Mouse (Mus musculus) midbrain, embryonic 15.5 days (tissue): ENCODE results near the gene Tmem175. TPM values are rescaled to one million over a fixed set of nuclear protein-coding genes. Genes with fewer than 3 reads are reported as not detected.
"Not testable (repeated sequence)": the region's sequence is repeated elsewhere in the genome, so short reads cannot be mapped to it uniquely, and the experiment has no call there.

Experiments used
- ATAC-seq: fragments of 200-750 bp; cut with Nextera tagmentation; replicated peaks from 2 replicates; pipeline ENCODE4 v1.8.0; 2017; ENCODE audit warnings: moderate TSS enrichment
- H3K27ac ChIP-seq: fragments of 300-500 bp; sonication (generic); 2 replicates; pipeline ENCODE4 v1.5.1; 2015; ENCODE audit warnings: mild to moderate bottlenecking, inconsistent platforms
- H3K27me3 ChIP-seq: fragments of 300-500 bp; sonication (generic); replicated peaks from 2 replicates; pipeline ENCODE4 v1.6.1; 2015; ENCODE audit warnings: inconsistent platforms
- H3K36me3 ChIP-seq: fragments of 300-500 bp; sonication (generic); replicated peaks from 2 replicates; pipeline ENCODE4 v1.6.1; 2015; ENCODE audit warnings: inconsistent platforms
- H3K4me1 ChIP-seq: fragments of 300-500 bp; sonication (generic); 2 replicates; pipeline ENCODE4 v1.6.1; 2015; ENCODE audit warnings: inconsistent platforms
- H3K4me2 ChIP-seq: fragments of 300-500 bp; sonication (generic); 2 replicates; pipeline ENCODE4 v1.6.1; 2015; ENCODE audit warnings: inconsistent platforms, mild to moderate bottlenecking, moderate library complexity
- H3K4me3 ChIP-seq: fragments of 300-500 bp; sonication (generic); 2 replicates; pipeline ENCODE4 v1.5.1; 2015; ENCODE audit warnings: mild to moderate bottlenecking, inconsistent platforms
- H3K9ac ChIP-seq: fragments of 300-500 bp; sonication (generic); 2 replicates; pipeline ENCODE4 v1.6.1; 2015; ENCODE audit warnings: mild to moderate bottlenecking, inconsistent platforms
- H3K9me3 ChIP-seq: fragments of 300-500 bp; sonication (generic); 2 replicates; pipeline ENCODE4 v1.6.1; 2016; ENCODE audit warnings: inconsistent platforms
- WGBS: fragments of 180-500 bp; shearing (Covaris S2); methylation state at CpG from one replicate; pipeline ENCODE4 v1.1.7; 2015; ENCODE audit warnings: mixed read lengths; 5-methylcytosine and 5-hydroxymethylcytosine counted together
- polyA plus RNA-seq: library from polyadenylated mRNA; unstranded; fragments of >200 nt; fragmentation: Nextera tagmentation; extraction: Ambion mirVana; gene quantifications from 2 replicates; pipeline ENCODE4 v1.2.1, GENCODE M21; 2015

Gene Tmem175
- polyA plus RNA-seq = 25.3 and 26.6 TPM in 2 replicates

DNA sequence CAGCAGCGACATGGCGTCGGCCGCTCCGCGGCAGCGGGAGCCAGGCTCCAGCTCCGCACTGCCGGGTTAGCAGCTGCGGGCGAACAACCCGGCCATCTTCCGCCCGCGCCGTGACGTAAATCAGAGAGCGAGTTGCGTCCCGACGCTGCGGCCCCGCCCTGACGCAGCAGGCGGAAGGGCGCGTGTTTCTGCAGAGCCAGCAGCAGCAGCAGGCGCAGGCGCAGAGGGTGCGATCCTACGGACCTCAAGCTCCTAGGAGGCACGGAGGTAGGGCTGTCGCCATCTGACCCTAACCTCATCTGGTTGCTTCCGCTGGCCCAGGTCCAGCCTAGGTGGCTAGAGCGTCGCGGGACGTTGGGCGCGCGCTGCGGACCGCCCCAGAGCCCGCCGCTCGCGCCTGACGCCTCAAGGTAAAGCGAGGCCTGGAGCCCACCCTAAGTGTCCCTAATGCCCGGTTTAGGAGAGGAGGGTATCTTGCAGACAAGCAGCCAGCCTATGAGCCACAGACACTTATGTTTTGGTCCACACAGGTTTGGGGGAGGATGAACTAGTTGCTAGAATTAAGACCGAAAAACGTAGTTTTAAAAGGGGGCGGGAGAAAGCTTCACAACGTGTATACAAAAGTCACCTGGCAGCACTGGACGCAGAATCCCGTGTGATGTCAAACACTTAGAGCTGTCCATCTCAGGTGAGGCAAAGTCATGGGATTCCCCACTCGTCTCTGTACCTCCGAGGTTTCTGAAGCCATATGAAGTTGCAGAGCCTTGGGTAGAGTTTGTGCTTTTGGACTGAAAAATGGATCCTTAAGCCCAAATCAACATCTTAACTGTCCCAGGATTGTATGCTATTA lies at the start of gene Tmem175, which contains the start of gene Gak:
Gene Tmem175, plus strand, starts transcription at position 137 of the 850 bp plus-strand sequence.
Gene Gak, minus strand, starts transcription at position 122 of the 850 bp plus-strand sequence.
- ATAC-seq = peak; percentile 97

DNA sequence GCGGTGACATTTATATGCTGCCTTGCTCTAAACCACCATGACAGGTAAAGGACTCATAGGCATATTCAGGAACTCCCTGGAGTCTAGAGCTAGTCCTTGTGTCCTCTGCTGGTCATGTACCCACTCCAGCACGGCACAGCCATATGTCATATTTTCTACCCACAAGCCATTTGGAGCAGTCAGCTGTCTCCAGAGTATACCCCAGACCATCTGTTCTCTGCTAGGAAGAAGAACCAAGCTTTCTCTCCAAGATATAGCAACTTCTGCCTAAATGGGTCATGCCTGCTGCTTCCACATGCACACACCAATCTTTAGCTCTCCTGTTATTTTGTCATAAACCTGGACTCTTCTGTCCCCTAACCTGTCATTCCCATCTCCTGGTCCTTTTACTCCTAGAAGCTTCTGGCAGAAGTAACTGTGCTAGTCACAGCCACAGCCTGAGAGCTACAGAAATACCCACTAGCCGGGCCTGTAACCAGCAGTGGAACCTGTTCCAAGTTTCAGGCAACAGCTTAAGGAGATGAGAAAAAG lies 48.1 kb upstream of the Tmem175 start:
- no peaks in the 10 kb centered on the region for H3K27me3 ChIP-seq
- peaks cover 64% of the 10 kb centered on the region for H3K36me3 ChIP-seq
- H3K4me3 ChIP-seq = no peak overlapping the region
- no peaks in the 10 kb centered on the region for H3K4me1 ChIP-seq
- H3K9ac ChIP-seq = no peak overlapping the region
- ATAC-seq = no peak
- H3K9me3 ChIP-seq = no peaks in the 10 kb centered on the region
- no peak overlapping the region for H3K27ac ChIP-seq
- no peak overlapping the region for H3K4me2 ChIP-seq
- WGBS = 82% methylated on average over 3 of the region's 3 CpGs

More for the DNA sequence above, at the start of gene Tmem175, which contains the start of gene Gak:
- WGBS = under 1% methylated on average over 58 of the region's 58 CpGs
- no peaks in the 10 kb centered on the region for H3K27me3 ChIP-seq
- peak within 1 kb of the TSS; percentile 96 for H3K4me3 ChIP-seq
- H3K9me3 ChIP-seq = no peaks in the 10 kb centered on the region
- peaks cover 27% of the 10 kb centered on the region for H3K4me1 ChIP-seq
- H3K36me3 ChIP-seq = no peaks in the 10 kb centered on the region
- H3K27ac ChIP-seq = peak within 1 kb of the TSS; percentile 91
- H3K9ac ChIP-seq = peak within 1 kb of the TSS; percentile 98
- H3K4me2 ChIP-seq = peak within 1 kb of the TSS; percentile 85

DNA sequence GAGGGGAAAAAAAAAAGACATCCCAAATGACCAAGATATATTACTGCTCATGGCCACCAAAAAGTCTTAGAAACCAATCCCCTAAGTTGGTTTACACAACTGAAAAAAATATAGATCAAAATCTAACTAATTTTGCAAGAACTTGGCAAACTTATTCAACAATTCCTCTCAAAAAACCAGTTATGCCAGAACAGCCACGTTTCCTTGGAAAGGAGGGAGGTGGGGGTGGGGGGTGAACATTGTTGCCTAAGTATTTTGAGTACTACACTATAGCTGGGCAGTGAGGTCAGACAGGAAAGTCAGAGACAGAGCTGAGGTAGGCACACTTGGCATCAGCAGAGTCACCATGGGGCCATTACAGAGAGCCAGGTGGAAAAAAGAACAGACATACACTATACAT lies 29.6 kb upstream of the Tmem175 start:
- no peaks in the 10 kb centered on the region for H3K4me1 ChIP-seq
- WGBS = 94% methylated on average over 1 of the region's 1 CpGs
- H3K4me2 ChIP-seq = no peak overlapping the region
- no peak overlapping the region for H3K27ac ChIP-seq
- H3K27me3 ChIP-seq = no peaks in the 10 kb centered on the region
- H3K9ac ChIP-seq = no peak overlapping the region
- no peak for ATAC-seq
- H3K9me3 ChIP-seq = no peaks in the 10 kb centered on the region
- peaks cover 87% of the 10 kb centered on the region for H3K36me3 ChIP-seq
- H3K4me3 ChIP-seq = no peak overlapping the region

DNA sequence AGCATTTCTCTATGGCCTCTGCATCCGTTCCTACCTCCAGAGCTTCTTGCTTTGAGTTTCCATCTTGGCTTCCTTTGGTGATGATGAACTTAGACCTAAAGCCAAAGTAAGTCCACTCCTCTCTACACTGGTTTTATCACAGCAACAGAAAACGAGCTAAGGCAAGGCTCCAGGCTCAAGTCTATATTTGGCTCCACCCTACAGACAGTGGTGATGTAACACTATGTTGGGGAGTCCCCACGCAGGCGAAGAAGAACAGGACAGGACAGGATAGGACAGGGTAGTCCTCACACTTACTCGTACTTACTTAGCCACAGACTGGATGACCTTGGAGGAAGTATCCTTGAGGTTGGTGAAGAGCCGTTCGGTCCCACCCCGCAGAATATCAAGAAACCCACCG lies 27.0 kb upstream of the Tmem175 start:
- H3K9ac ChIP-seq = no peak overlapping the region
- WGBS = 96% methylated on average over 9 of the region's 9 CpGs
- no peak overlapping the region for H3K27ac ChIP-seq
- no peaks in the 10 kb centered on the region for H3K27me3 ChIP-seq
- H3K4me3 ChIP-seq = no peak overlapping the region
- no peak for ATAC-seq
- H3K9me3 ChIP-seq = no peaks in the 10 kb centered on the region
- peaks cover 89% of the 10 kb centered on the region for H3K36me3 ChIP-seq
- H3K4me2 ChIP-seq = no peak overlapping the region
- no peaks in the 10 kb centered on the region for H3K4me1 ChIP-seq

DNA sequence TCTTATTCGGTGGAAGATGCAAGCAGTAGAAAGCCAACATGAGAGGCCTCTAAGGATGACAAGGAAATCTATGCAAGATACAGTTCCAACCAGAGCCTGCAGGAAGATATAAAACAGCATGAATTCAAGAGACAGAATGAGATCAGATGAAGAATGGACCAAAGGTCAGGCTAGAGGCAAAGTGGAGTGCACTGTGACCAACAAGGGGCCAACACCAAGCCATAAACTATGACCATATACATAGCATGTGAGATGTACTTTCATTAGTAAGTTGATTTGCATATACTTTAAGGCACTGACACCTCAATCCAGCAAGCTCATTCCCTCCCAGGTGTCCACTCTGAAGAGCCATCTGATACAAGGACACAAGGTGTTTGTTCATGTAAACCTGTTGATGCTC lies 19.1 kb upstream of the Tmem175 start:
- Histone ChIP-seq H3K27ac (no peak overlapping the region), H3K9ac (no peak overlapping the region), H3K36me3 (peaks cover 72% of the 10 kb centered on the region), H3K4me1 (no peaks in the 10 kb centered on the region), H3K9me3 (no peaks in the 10 kb centered on the region), H3K4me2 (no peak overlapping the region), H3K27me3 (no peaks in the 10 kb centered on the region), H3K4me3 (no peak overlapping the region)
- ATAC-seq = no peak
- WGBS = 97% methylated on average over 1 of the region's 1 CpGs

DNA sequence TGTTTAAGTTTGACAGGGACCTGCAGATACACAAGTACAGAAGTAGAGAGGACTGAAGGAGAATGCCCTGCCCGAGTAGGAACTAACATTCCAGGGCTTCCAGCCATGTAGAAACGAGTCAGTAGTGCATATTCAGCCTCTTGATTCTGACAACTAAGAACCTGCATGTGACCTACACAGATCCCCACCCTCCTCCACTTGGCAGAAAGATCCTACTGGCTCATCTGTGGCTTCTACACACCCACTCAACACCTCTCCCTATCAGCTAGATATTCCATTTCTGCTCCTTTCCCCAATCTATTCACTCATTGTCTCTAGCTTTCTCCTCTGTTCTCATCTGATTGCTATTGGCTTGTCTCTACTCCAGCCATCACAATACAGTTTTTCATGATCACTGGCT lies 7.7 kb upstream of the Tmem175 start:
- Histone ChIP-seq H3K27ac (no peak overlapping the region), H3K4me2 (no peak overlapping the region), H3K36me3 (peaks cover 40% of the 10 kb centered on the region), H3K4me1 (no peaks in the 10 kb centered on the region; the same call in 1 of the 2 replicates), H3K9me3 (no peaks in the 10 kb centered on the region), H3K9ac (no peak overlapping the region), H3K27me3 (no peaks in the 10 kb centered on the region), H3K4me3 (no peak overlapping the region)
- WGBS = 92% methylated on average over 2 of the region's 2 CpGs
- ATAC-seq = no peak

DNA sequence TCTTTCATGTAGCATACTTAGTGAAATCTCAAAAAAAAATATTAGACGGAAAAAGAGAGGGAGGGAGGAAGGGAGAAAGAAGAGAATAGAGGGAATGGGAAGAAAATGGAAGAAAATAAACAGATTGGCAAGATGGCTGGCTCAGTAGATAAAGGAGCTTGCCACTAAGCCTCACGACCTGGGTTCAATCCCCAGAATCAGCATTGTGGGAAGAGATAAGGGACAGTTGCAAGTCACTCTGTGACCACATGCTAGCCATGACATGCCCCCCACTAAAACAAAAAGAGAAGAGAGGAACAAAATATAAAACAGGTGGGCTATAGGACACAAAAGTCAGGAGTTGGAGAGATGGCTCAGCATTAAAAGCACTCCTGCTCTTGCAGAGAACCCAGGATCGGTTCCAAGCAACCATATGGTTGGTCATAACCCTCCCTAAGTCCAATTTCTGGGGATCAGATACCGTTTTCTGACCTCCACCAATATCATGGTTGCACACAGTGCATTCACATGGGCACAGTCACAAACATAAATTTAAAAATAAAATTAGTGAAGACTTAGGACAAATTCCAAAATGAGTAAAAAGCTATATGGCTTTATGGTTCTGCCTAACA lies 3.4 kb upstream of the Tmem175 start:
- H3K9me3 ChIP-seq = no peaks in the 10 kb centered on the region
- H3K9ac ChIP-seq = no peak overlapping the region
- no peak for ATAC-seq
- peaks cover 27% of the 10 kb centered on the region for H3K4me1 ChIP-seq
- no peaks in the 10 kb centered on the region for H3K27me3 ChIP-seq
- H3K27ac ChIP-seq = no peak overlapping the region
- no peak overlapping the region for H3K4me3 ChIP-seq
- 83% methylated on average over 4 of the region's 4 CpGs for WGBS
- H3K36me3 ChIP-seq = peaks cover 30% of the 10 kb centered on the region
- no peak overlapping the region for H3K4me2 ChIP-seq

DNA sequence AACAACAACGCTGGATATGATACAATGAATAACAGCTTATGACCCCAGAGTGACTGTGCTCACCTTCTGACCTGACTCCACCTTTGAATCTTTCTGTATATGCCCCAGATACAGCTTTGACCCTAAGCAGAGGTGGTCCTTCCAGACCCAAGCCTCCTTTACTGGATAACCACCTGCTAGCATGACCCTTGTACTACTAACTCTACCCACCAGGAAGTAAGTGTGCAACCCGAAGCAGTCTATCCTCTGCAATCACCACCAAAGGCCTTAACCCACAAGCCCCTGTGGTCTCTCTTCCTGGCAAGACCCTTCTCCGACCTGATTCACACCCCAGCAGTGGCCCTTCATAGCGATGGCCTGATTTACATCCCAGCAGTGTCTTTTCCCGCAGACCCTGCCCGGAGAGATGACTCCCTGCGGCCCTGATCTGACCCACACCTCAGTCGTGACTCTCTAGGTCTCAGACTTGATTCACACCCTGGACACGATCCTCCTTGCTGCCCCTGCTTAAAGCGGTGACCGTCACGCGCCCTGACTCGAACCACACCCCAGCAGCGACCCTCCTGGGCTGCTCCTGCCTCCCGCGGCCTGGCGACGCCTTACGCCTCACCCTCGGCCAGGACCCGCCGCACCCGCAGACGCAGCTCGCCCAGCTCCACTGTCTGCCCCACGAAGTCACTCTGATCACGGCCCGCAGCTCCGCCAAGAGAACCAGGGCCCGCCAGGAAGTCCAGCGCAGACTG lies 508 bp upstream of the Tmem175 start:
- Histone ChIP-seq H3K27ac (peak overlapping the region; percentile 91), H3K9me3 (no peaks in the 10 kb centered on the region), H3K4me1 (peaks cover 27% of the 10 kb centered on the region), H3K27me3 (no peaks in the 10 kb centered on the region), H3K4me3 (peak overlapping the region; percentile 96), H3K4me2 (peak overlapping the region; percentile 85), H3K9ac (peak overlapping the region; percentile 98), H3K36me3 (peaks cover 5% of the 10 kb centered on the region; the same call in 1 of the 2 replicates)
- 2% methylated on average over 32 of the region's 32 CpGs for WGBS
- peak; percentile 87 for ATAC-seq

DNA sequence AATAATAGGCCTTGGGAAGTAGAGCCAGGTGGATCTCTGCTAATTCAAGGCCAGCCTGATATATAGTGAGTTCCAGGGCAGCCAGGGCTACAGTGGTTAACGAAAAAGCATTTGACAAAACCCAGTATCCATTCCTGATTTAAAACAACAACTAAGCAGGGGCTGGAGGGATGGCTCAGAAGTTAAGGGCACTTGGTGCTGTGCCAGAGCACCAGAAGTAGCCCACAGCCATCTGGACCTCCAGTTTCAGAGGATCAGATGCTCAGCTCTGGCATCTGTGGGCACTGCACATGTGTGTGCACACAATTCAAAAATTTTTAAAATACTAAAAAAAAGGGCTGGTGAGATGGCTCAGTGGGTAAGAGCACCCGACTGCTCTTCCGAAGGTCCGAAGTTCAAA lies 4.1 kb downstream of the Tmem175 start:
- Histone ChIP-seq H3K4me2 (no peak overlapping the region), H3K27ac (no peak overlapping the region), H3K9ac (no peak overlapping the region), H3K4me3 (no peak overlapping the region), H3K4me1 (peaks cover 9% of the 10 kb centered on the region), H3K27me3 (no peaks in the 10 kb centered on the region), H3K36me3 (no peaks in the 10 kb centered on the region), H3K9me3 (no peaks in the 10 kb centered on the region)
- WGBS = 88% methylated on average over 4 of the region's 4 CpGs
- no peak for ATAC-seq

DNA sequence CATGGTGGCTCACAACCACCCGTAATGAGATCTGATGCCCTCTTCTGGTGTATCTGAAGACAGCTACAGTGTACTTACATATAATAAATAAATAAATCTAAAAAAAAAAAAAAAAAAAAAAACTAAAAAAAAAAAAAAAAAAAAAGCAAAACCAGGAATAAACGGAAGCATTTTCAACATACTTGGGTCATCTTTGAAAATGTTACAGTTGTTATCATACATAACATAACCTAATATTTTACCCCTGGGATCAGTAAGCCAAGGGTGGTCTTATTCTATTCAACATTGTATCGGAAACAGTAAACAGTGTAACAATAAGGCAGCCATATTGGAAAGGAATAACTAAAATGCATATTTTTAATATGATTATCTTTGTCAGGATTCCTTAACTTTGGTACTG lies 4.5 kb downstream of the Tmem175 start:
- H3K27me3 ChIP-seq, H3K27ac ChIP-seq, H3K9ac ChIP-seq, H3K36me3 ChIP-seq, H3K4me1 ChIP-seq, H3K9me3 ChIP-seq, ATAC-seq, H3K4me3 ChIP-seq, H3K4me2 ChIP-seq: not testable (repeated sequence)
- 92% methylated on average over 2 of the region's 3 CpGs for WGBS

DNA sequence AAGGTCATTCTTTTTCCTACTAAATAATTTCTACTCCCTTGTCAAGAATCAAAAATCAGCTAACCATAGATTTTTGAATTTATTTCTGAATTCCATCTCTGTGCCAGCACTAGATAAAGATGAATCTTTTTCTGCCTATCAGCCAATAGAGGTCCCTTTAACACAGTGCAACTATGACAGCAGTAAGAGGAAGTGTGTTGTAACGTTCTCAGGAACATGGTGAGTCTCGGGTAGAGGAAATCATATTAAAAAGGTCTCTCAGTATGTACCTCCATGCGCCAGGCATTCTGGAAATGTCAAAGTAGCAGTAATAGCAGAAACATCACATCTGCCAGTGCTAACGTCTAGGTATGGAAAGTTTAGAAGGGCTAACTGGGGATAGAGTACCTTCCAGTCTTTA lies 6.6 kb downstream of the Tmem175 start:
- no peaks in the 10 kb centered on the region for H3K9me3 ChIP-seq
- ATAC-seq = no peak
- 78% methylated on average over 4 of the region's 4 CpGs for WGBS

DNA sequence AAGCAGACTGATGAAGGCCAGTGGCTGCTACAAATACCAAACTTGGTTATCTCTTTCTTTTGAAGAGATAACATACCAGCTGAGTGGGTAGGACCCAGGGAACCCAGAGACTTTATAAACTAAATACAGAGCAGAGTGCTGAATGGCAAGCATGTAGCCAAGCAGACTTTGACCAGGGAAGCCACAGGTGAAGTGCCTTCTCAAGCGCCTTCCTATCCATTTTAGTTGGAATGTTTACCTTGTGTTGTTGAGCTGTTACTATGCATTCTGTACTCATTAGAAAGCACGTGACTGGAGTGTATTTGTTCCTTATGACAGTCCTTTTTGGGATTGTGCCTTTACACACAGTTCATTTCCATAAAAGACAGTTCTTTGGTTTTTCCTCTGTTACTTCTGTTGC lies 14.1 kb downstream of the Tmem175 start:
- H3K36me3 ChIP-seq = 0 out of 2 replicates have a peak, but pooled peaks cover 8% of the 10 kb centered on the region
- WGBS = 85% methylated on average over 2 of the region's 2 CpGs
- ATAC-seq = no peak

More for the DNA sequence above, 6.6 kb downstream of the Tmem175 start:
- Histone ChIP-seq H3K27ac (no peak overlapping the region), H3K9ac (no peak overlapping the region), H3K4me1 (no peaks in the 10 kb centered on the region), H3K27me3 (no peaks in the 10 kb centered on the region), H3K4me3 (no peak overlapping the region), H3K4me2 (no peak overlapping the region), H3K36me3 (no peaks in the 10 kb centered on the region)

More for the DNA sequence above, 14.1 kb downstream of the Tmem175 start:
- Histone ChIP-seq H3K9ac (no peak overlapping the region), H3K4me3 (no peak overlapping the region), H3K27ac (no peak overlapping the region), H3K9me3 (no peaks in the 10 kb centered on the region), H3K4me1 (no peaks in the 10 kb centered on the region), H3K4me2 (no peak overlapping the region), H3K27me3 (no peaks in the 10 kb centered on the region)
